Mouse (Mus musculus) C2C12 (cell line): ENCODE measurements around the gene Mphosph6. TPM values are rescaled to one million over a fixed set of nuclear protein-coding genes. Genes with fewer than 3 reads are reported as not detected.

ENCODE experiments used
- H3K27me3 ChIP-seq: one replicate; pipeline ENCODE4 v1.6.1; 2011; ENCODE audit not compliant: control insufficient read depth, insufficient read depth, insufficient read length
- H3K36me3 ChIP-seq: one replicate; pipeline ENCODE4 v1.6.1; 2011; ENCODE audit not compliant: control insufficient read depth, insufficient read depth
- H3K4me3 ChIP-seq: one replicate; pipeline ENCODE4 v1.5.1; 2011; ENCODE audit warnings: mild to moderate bottlenecking, control low read depth; ENCODE audit not compliant: poor library complexity, insufficient read depth, severe bottlenecking
- H3K79me2 ChIP-seq: one replicate; pipeline ENCODE4 v1.6.1; 2011; ENCODE audit not compliant: control insufficient read depth, insufficient read depth
- H3K79me3 ChIP-seq: one replicate; pipeline ENCODE4 v1.6.1; 2011; ENCODE audit warnings: low read depth, control low read depth
- H3ac ChIP-seq: one replicate; pipeline ENCODE3; 2011; ENCODE audit warnings: low read depth; ENCODE audit not compliant: control insufficient read depth, insufficient read length
- CEBPB ChIP-seq: IDR thresholded peaks from one replicate; pipeline ENCODE4 v1.6.1; 2011; ENCODE audit warnings: low read depth, mild to moderate bottlenecking, control low read depth, moderate library complexity
- CTCF ChIP-seq: IDR thresholded peaks from one replicate; pipeline ENCODE4 v1.5.1; 2011; ENCODE audit not compliant: control insufficient read depth, insufficient read depth, insufficient read length
- FOSL1 ChIP-seq: IDR thresholded peaks from one replicate; pipeline ENCODE4 v1.8.0; 2011; ENCODE audit warnings: mild to moderate bottlenecking, low read length; ENCODE audit not compliant: poor library complexity, insufficient read depth, severe bottlenecking
- MAX ChIP-seq: IDR thresholded peaks from one replicate; pipeline ENCODE4 v1.6.1; 2011; ENCODE audit warnings: mild to moderate bottlenecking, control low read depth
- MYOD1 ChIP-seq: IDR thresholded peaks from one replicate; pipeline ENCODE4 v1.6.1; 2011; ENCODE audit warnings: low read depth; ENCODE audit not compliant: control insufficient read depth, insufficient read length
- MYOG ChIP-seq: IDR thresholded peaks from one replicate; pipeline ENCODE4 v1.6.1; 2011; ENCODE audit not compliant: control insufficient read depth, insufficient read length; ENCODE audit errors: extremely low read depth
- USF1 ChIP-seq: IDR thresholded peaks from one replicate; pipeline ENCODE4 v1.6.1; 2011; ENCODE audit warnings: low read depth, mild to moderate bottlenecking, control low read depth, moderate library complexity
- long read RNA-seq, 2 experiments: library from polyadenylated mRNA; unstranded; transcript quantifications; one replicate each; pipeline ENCODE4 v2.0.0; 2019 to 2020
- polyA plus RNA-seq: library from polyadenylated mRNA; unstranded; fragments of >200 nt; fragmentation: generic; extraction: Trizol; gene quantifications from one replicate; pipeline ENCODE4 v1.2.1, GENCODE M21; 2012; ENCODE audit warnings: missing spikeins

The Mphosph6 gene
- 20.5 TPM for polyA plus RNA-seq
- long read RNA-seq, experiment 1, transcript Mphosph6-201 (5 exons, 1,068 nt), result major isoform, 18 of 21 reads
- long read RNA-seq, experiment 1, partial matches to known transcripts, result 2 of 21 reads
- long read RNA-seq, experiment 1, other reads (novel, unspliced or antisense), result 0 of 21 reads
- long read RNA-seq, experiment 2, transcript Mphosph6-201 (5 exons, 1,068 nt), result major isoform, 25 of 30 reads
- long read RNA-seq, experiment 2, partial matches to known transcripts, result 0 of 30 reads
- long read RNA-seq, experiment 2, other reads (novel, unspliced or antisense), result 5 of 30 reads

DNA sequence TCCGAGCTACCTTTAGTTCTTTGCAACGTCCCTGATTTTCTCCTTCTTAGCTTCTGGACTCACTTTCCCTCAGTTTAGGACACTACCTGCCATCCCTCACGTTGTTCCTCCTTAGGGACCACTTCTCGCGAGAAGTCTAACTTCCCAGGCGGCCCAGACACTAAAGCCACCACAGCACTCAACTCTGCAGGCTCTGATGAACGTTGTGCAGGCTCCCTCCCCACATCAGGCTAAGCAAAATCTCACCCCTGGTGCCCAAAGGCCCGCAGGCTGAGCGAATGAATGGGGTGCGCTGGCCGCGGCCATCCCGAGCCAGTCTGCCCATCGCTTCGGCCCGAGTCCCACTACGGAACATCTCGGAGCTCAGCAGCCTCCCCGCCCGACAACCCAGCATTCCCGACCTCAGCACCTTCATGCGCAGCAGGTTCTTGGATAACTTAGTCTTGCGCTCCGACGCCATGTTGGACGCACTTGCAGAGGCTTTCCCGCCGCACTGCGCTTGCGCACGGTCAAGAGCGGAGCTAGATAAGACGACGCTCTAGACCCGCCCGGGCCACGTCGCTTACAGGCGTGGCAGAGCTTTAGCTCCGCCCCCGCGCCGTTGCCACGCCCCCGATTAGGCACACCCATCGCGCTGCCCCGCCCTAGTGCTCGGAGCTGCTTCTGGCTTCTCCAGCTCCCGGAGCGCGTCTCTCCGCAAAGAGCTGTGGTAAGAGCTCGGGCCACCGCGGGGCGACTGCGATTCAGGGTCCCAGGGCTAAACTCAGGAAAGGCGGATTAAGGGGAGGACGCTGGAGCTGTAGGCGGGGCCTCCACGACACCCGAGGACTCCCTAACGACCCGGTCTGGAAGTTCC, at the start of gene Mphosph6:
Mphosph6 (minus strand) TSS at position 501 of the 856 bp plus-strand sequence.
- peaks cover 2% of the 10 kb centered on the region for H3K27me3 ChIP-seq
- H3K79me3 ChIP-seq, result peaks cover 27% of the 10 kb centered on the region
- H3ac ChIP-seq, result peak within 1 kb of the TSS; percentile 92
- no peak for TF ChIP-seq FOSL1
- TF ChIP-seq USF1, result no peak
- TF ChIP-seq CTCF, result no peak
- no peak for TF ChIP-seq CEBPB
- no peak for TF ChIP-seq MAX
- no peak for TF ChIP-seq MYOG
- no peak for TF ChIP-seq MYOD1
- H3K79me2 ChIP-seq, result peaks cover 30% of the 10 kb centered on the region
- H3K36me3 ChIP-seq, result peaks cover 13% of the 10 kb centered on the region
- H3K4me3 ChIP-seq, result peak within 1 kb of the TSS; percentile 90

DNA sequence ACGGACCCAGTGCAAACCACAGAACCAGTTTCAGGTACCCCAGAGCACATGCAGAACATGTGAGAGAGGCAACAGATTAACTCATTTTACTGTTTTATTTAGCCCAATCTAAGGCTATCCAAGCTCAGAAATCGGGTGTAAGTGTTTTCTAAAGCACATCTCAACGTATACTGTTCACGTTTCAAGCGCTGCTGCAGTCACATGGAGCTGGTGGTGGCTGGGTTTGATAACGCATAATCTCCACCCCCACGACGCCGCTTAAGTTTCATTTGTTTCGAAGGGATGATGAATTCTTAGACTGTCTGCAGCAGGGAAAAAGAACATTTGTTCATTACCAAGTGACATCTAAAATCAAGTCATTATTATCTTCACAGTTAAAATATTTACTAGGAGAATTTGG, 48.7 kb upstream of the Mphosph6 start:
- Histone ChIP-seq H3K79me2 (no peaks in the 10 kb centered on the region), H3ac (no peak overlapping the region), H3K27me3 (no peaks in the 10 kb centered on the region), H3K4me3 (no peak overlapping the region), H3K36me3 (no peaks in the 10 kb centered on the region), H3K79me3 (no peaks in the 10 kb centered on the region)
- TF ChIP-seq CTCF (no peak), USF1 (no peak), MAX (no peak), MYOD1 (no peak), MYOG (no peak), CEBPB (no peak), FOSL1 (no peak)

DNA sequence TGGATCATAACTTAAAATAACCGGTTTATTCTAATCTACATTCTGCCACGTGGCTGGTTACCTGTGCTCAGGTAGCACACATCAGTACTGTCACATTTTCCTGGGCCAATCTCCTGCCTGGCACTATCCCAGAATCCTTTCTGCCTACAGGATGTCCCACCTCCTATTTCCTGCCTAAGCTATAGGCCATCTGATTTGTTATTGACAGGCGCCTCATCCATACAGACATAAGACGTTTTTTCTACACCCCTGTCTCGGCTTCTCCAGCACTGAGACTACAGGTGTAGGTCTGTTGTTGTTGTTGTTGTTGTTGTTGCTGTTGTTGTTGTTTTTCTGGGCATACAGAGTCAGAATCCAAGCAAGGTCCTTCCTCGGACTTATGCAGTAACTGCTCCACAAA, 46.1 kb upstream of the Mphosph6 start:
- Histone ChIP-seq H3K4me3 (no peak overlapping the region), H3K36me3 (no peaks in the 10 kb centered on the region), H3K27me3 (no peaks in the 10 kb centered on the region), H3K79me3 (no peaks in the 10 kb centered on the region), H3ac (no peak overlapping the region), H3K79me2 (no peaks in the 10 kb centered on the region)
- TF ChIP-seq MYOG, result no peak
- TF ChIP-seq MYOD1, result no peak
- no peak for TF ChIP-seq MAX
- TF ChIP-seq FOSL1, result no peak
- TF ChIP-seq USF1, result no peak
- no peak for TF ChIP-seq CTCF
- no peak for TF ChIP-seq CEBPB

DNA sequence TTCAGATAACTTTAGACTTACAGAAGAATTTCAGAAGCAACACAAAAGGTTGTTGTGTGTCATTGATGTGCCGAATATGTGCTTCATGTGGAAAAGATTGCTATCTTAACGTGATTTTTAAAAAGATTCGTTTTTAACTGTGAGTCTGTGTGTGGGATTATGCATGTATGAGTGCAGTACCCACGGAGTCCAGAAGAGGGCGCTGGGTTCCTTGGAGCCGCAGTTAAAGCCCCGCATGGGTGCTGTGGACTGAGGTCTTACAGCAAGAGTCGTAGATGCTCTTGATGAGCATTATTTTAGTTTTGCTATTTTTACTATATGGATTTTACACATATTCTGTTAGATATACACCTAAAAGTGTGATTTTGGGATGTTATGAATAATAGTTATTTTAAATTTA, 42.0 kb upstream of the Mphosph6 start:
- H3K27me3 ChIP-seq, result no peaks in the 10 kb centered on the region
- H3K79me3 ChIP-seq, result no peaks in the 10 kb centered on the region
- H3ac ChIP-seq, result no peak overlapping the region
- H3K4me3 ChIP-seq, result no peak overlapping the region
- no peaks in the 10 kb centered on the region for H3K79me2 ChIP-seq
- no peak for TF ChIP-seq FOSL1
- no peak for TF ChIP-seq CEBPB
- TF ChIP-seq MYOG, result no peak
- TF ChIP-seq USF1, result no peak
- no peaks in the 10 kb centered on the region for H3K36me3 ChIP-seq

DNA sequence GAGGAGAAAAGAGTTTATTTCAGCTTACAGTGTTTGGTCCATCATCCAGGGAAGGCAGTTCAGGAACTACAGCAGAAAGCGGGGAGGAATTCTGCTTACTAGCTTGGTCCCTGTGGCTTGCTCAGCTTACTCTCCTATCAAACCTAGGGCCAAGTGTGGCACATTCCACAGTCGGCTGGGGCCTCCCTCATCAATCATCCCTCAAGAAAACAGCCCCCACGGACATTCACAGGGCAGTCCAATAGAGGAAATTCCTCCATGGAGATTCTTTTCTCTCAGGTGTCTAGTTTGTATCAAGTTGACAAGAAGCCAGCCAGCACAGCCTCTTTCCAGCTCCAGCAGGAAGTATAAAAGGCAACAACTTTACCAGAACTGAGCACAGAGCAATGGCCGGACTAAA, 11.8 kb upstream of the Mphosph6 start:
- TF ChIP-seq MYOD1, result no peak
- no peak for TF ChIP-seq FOSL1
- TF ChIP-seq CTCF, result no peak
- TF ChIP-seq CEBPB, result no peak
- TF ChIP-seq MYOG, result no peak
- no peak for TF ChIP-seq MAX
- TF ChIP-seq USF1, result no peak
- H3K4me3 ChIP-seq, result no peak overlapping the region
- no peak overlapping the region for H3ac ChIP-seq
- no peaks in the 10 kb centered on the region for H3K79me2 ChIP-seq
- no peaks in the 10 kb centered on the region for H3K36me3 ChIP-seq
- no peaks in the 10 kb centered on the region for H3K79me3 ChIP-seq
- no peaks in the 10 kb centered on the region for H3K27me3 ChIP-seq

DNA sequence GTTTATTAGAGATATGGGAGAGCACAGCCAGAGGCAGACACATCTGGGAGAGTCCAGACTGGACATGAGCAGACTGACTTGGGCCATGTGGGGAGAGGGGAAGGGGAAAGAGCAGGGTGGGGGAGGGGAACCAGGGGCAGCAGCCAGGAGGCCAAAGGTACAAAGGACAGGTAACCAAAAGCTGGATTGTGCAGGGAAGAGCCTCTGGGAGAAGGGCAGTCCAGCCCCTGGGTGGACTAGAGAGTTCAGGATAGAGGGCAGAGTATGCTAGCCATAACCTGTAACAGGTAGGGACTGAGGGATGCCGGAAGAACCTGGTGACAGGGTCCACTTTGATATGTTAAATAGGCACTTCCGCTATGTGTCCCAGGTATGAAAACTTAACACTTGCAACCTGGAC, 8.9 kb upstream of the Mphosph6 start:
- Histone ChIP-seq H3K4me3 (no peak overlapping the region), H3ac (no peak overlapping the region), H3K27me3 (peaks cover 3% of the 10 kb centered on the region), H3K79me3 (no peaks in the 10 kb centered on the region), H3K36me3 (no peaks in the 10 kb centered on the region), H3K79me2 (no peaks in the 10 kb centered on the region)
- TF ChIP-seq FOSL1 (no peak), USF1 (no peak), MYOG (no peak), CTCF (no peak), MYOD1 (no peak), MAX (no peak), CEBPB (no peak)
